Mouse (Mus musculus): ENCODE measurements around the gene Usp4. TPM values are rescaled to one million over a fixed set of nuclear protein-coding genes. Genes with fewer than 3 reads are reported as not detected.

Usp4 gene
- polyA plus RNA-seq, 1 experiment from 2014 or later, result 128 TPM

DNA sequence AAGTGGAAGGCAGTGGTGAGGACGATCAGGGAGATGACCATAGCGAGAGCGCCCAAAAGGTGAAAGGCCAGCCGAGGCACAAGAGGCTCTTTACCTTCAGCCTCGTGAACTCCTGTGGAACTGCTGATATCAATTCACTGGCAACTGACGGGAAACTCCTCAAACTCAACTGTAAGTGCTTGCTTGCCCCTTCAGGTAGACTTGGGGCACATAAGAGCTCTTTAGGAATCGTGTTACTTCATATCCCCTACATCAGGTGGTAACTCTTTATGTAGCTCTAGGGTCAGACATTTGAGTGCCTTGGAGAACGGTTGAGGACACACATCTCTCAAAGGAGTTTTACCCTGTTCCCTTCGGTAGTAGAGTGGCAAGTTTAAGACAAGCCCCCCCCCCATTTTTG lies 33.7 kb downstream of the Usp4 start:
- Histone ChIP-seq H3K4me1 (ENCODE audit: control insufficient read depth, insufficient read depth, low read length) (no peaks in the 10 kb centered on the region), H3K27me3 (ENCODE audit: control insufficient read depth, insufficient read depth, low read length) (no peaks in the 10 kb centered on the region), H3K27ac (replicated peaks; ENCODE audit: low read depth, low read length) (no peak overlapping the region), H3K9ac (replicated peaks; ENCODE audit: low read length) (no peak overlapping the region), H3K4me3 (ENCODE audit: low read depth, low read length) (no peak overlapping the region), H3K4me2 (ENCODE audit: low read depth, low read length) (no peak overlapping the region), H3K9me3 (replicated peaks; ENCODE audit: control insufficient read depth, low read length) (no peaks in the 10 kb centered on the region), H3K36me3 (replicated peaks; ENCODE audit: control insufficient read depth, insufficient read depth, low read depth, low read length) (peaks cover 16% of the 10 kb centered on the region)
- WGBS, result 96% methylated on average over 9 of the region's 9 CpGs
- ATAC-seq (replicated peaks; ENCODE audit: insufficient number of reproducible peaks, low FRiP score, low TSS enrichment, low read depth), result no peak
- no peak for DNase-seq (ENCODE audit: low spot score)

DNA sequence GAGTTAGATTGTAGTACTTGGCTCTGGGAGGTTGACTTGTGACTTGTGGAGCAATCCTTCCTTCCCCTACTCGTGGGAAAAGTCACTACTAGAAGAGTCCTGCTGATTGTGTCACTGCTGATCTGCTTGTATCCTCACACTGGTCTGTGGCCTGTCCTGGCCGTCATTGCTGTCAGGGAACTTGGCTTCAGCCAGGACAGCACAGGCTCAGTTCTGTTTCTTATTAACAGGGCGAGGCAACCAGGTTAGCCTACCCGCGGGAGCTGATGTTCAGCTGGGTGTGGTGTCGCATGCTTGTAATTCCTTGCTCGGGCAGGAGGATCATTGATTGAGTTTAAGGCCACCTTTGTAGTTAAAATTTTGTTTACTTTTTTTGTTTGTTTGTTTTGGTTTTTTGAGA lies 37.4 kb downstream of the Usp4 start:
- no peak overlapping the region for H3K4me3 ChIP-seq (ENCODE audit: low read depth, low read length)
- H3K4me2 ChIP-seq (ENCODE audit: low read depth, low read length), result no peak overlapping the region
- H3K9me3 ChIP-seq (replicated peaks; ENCODE audit: control insufficient read depth, low read length), result no peaks in the 10 kb centered on the region
- H3K36me3 ChIP-seq (replicated peaks; ENCODE audit: control insufficient read depth, insufficient read depth, low read depth, low read length), result peaks cover 25% of the 10 kb centered on the region
- no peak for DNase-seq (ENCODE audit: low spot score)
- no peak overlapping the region for H3K9ac ChIP-seq (replicated peaks; ENCODE audit: low read length)
- ATAC-seq (replicated peaks; ENCODE audit: insufficient number of reproducible peaks, low FRiP score, low TSS enrichment, low read depth), result no peak
- no peak overlapping the region for H3K27ac ChIP-seq (replicated peaks; ENCODE audit: low read depth, low read length)
- no peaks in the 10 kb centered on the region for H3K27me3 ChIP-seq (ENCODE audit: control insufficient read depth, insufficient read depth, low read length)
- 66% methylated on average over 7 of the region's 7 CpGs for WGBS
- H3K4me1 ChIP-seq (ENCODE audit: control insufficient read depth, insufficient read depth, low read length), result no peaks in the 10 kb centered on the region

DNA sequence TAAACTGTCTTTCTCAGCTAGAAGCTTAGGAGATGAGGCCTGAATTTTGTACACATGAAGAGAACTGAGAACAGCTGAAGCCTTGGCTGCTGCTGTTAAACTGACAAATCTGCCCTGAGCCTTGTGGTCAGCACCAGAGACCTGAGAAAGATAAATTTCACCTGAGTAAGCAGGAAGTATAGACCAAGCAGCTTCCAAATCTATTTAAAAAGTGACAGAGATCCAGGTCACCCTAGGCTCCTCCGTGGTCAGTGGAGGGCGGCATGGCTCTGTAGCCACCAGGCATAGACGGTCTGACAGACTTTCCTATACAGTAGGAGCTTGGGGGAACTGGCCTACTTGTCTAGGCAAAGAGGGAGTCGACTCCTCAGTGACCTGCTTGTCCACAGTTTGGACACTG lies 39.2 kb downstream of the Usp4 start:
- ATAC-seq (replicated peaks; ENCODE audit: insufficient number of reproducible peaks, low FRiP score, low TSS enrichment, low read depth), result no peak

DNA sequence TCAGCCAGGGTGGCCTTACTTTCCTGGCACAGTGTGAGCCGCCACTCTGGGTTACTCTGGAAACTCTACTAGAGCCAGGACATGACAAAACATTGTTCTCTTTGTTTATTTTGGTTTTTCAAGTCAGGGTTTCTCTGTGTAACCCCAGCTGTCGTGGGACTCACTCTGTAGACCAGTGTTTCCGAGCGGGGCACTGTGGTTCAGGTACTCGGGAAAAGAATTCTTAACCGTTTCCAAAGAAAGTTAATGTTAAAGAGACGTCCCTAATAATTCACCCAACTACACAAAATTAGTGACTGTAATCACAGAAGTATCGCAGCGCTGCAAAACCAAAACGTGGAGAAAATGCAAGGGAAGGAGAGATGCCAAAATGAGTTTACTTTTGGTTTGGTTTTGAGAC lies 40.9 kb downstream of the Usp4 start:
- 82% methylated on average over 10 of the region's 10 CpGs for WGBS
- no peak for ATAC-seq (replicated peaks; ENCODE audit: insufficient number of reproducible peaks, low FRiP score, low TSS enrichment, low read depth)
- DNase-seq (ENCODE audit: low spot score), result no peak
- Histone ChIP-seq H3K27ac (replicated peaks; ENCODE audit: low read depth, low read length) (no peak overlapping the region), H3K4me1 (ENCODE audit: control insufficient read depth, insufficient read depth, low read length) (no peaks in the 10 kb centered on the region), H3K4me2 (ENCODE audit: low read depth, low read length) (no peak overlapping the region), H3K36me3 (replicated peaks; ENCODE audit: control insufficient read depth, insufficient read depth, low read depth, low read length) (peaks cover 21% of the 10 kb centered on the region), H3K9me3 (replicated peaks; ENCODE audit: control insufficient read depth, low read length) (no peaks in the 10 kb centered on the region), H3K9ac (replicated peaks; ENCODE audit: low read length) (no peak overlapping the region), H3K27me3 (ENCODE audit: control insufficient read depth, insufficient read depth, low read length) (no peaks in the 10 kb centered on the region), H3K4me3 (ENCODE audit: low read depth, low read length) (no peak overlapping the region)

More for the DNA sequence above, 39.2 kb downstream of the Usp4 start:
- Histone ChIP-seq H3K4me2 (ENCODE audit: low read depth, low read length) (no peak overlapping the region), H3K27ac (replicated peaks; ENCODE audit: low read depth, low read length) (no peak overlapping the region), H3K27me3 (ENCODE audit: control insufficient read depth, insufficient read depth, low read length) (no peaks in the 10 kb centered on the region), H3K4me3 (ENCODE audit: low read depth, low read length) (no peak overlapping the region), H3K4me1 (ENCODE audit: control insufficient read depth, insufficient read depth, low read length) (no peaks in the 10 kb centered on the region), H3K9me3 (replicated peaks; ENCODE audit: control insufficient read depth, low read length) (no peaks in the 10 kb centered on the region), H3K9ac (replicated peaks; ENCODE audit: low read length) (no peak overlapping the region), H3K36me3 (replicated peaks; ENCODE audit: control insufficient read depth, insufficient read depth, low read depth, low read length) (peaks cover 25% of the 10 kb centered on the region)
- WGBS, result 98% methylated on average over 4 of the region's 4 CpGs
- no peak for DNase-seq (ENCODE audit: low spot score)

DNA sequence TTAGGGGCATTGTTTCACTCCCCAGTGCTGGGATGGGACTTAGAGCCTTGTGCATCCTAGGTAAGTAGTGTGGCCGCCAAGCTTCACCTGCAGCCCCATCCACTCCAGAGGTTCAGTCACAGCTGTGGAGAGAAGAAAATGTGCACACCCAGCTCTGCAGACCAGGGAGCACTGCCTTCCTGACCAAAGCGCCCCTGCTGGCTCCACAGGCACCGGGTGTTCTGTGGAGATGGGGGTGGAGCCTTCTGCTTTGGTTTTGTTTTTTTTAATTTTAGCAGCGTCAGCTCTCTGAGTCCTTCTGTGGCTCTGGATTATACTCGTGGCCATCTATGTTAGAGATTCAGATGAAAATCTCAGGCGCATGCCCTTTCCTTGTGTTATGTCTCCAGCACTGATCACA lies 41.6 kb downstream of the Usp4 start:
- Histone ChIP-seq H3K9me3 (replicated peaks; ENCODE audit: control insufficient read depth, low read length) (no peaks in the 10 kb centered on the region), H3K36me3 (replicated peaks; ENCODE audit: control insufficient read depth, insufficient read depth, low read depth, low read length) (peaks cover 20% of the 10 kb centered on the region), H3K4me1 (ENCODE audit: control insufficient read depth, insufficient read depth, low read length) (no peaks in the 10 kb centered on the region), H3K27ac (replicated peaks; ENCODE audit: low read depth, low read length) (no peak overlapping the region), H3K9ac (replicated peaks; ENCODE audit: low read length) (no peak overlapping the region), H3K4me3 (ENCODE audit: low read depth, low read length) (no peak overlapping the region), H3K4me2 (ENCODE audit: low read depth, low read length) (no peak overlapping the region), H3K27me3 (ENCODE audit: control insufficient read depth, insufficient read depth, low read length) (no peaks in the 10 kb centered on the region)
- DNase-seq (ENCODE audit: low spot score) (no peak), ATAC-seq (replicated peaks; ENCODE audit: insufficient number of reproducible peaks, low FRiP score, low TSS enrichment, low read depth) (no peak)
- 79% methylated on average over 6 of the region's 6 CpGs for WGBS

DNA sequence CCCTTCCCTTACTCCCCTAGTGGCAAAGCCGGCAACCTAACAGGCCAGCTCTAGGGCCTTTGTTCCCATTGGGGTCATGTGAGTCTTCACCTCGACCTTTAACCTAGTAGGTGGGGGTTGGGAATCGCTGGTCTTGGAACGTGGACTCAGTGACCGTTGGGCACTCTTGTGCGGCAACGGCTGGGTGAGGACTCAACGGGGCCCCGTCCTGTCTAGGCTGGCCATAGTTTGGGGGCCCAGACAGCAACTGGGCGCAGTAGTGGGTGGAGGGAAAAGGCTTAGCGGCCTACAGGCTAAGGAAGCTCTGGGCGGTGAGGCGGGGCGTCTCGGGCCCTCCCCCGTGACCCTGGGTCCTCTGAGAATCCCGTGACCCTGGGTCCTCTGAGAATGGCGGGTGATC lies 45.0 kb downstream of the Usp4 start, which contains the start of gene 1700102P08Rik:
TSS of gene 1700102P08Rik (plus strand) at position 130 of the 400 bp plus-strand sequence.
- DNase-seq (ENCODE audit: low spot score) (no peak), ATAC-seq (replicated peaks; ENCODE audit: insufficient number of reproducible peaks, low FRiP score, low TSS enrichment, low read depth) (peak; percentile 59; the same call in 1 of the 2 replicates)
- Histone ChIP-seq H3K9ac (replicated peaks; ENCODE audit: low read length) (no peak within 1 kb of the TSS), H3K4me3 (ENCODE audit: low read depth, low read length) (no peak within 1 kb of the TSS), H3K4me2 (ENCODE audit: low read depth, low read length) (no peak within 1 kb of the TSS), H3K4me1 (ENCODE audit: control insufficient read depth, insufficient read depth, low read length) (no peaks in the 10 kb centered on the region), H3K36me3 (replicated peaks; ENCODE audit: control insufficient read depth, insufficient read depth, low read depth, low read length) (peaks cover 5% of the 10 kb centered on the region), H3K27me3 (ENCODE audit: control insufficient read depth, insufficient read depth, low read length) (no peaks in the 10 kb centered on the region), H3K9me3 (replicated peaks; ENCODE audit: control insufficient read depth, low read length) (no peaks in the 10 kb centered on the region), H3K27ac (replicated peaks; ENCODE audit: low read depth, low read length) (no peak within 1 kb of the TSS)
- WGBS, result 51% methylated on average over 18 of the region's 18 CpGs

DNA sequence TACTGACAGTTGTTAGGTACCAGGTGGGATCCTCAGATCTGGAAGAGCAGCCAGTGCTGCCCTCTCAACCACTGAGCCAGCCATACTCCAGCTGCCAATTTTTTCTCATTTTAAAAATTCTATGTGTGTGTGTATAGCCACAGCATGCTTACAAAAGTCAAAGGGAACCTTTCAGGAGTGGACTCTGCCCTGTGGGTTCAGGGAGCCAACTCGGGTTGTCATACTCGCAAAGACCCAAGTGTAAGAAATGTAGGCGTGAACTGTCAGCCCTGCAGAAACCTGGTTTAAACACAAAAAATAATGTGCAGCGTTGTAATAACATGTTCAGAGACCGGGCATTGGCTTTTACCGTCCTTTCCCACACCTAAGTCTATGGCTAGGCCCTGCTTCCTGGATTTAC lies 46.5 kb downstream of the Usp4 start:
- Histone ChIP-seq H3K9ac (replicated peaks; ENCODE audit: low read length) (no peak overlapping the region), H3K4me3 (ENCODE audit: low read depth, low read length) (no peak overlapping the region), H3K27me3 (ENCODE audit: control insufficient read depth, insufficient read depth, low read length) (no peaks in the 10 kb centered on the region), H3K27ac (replicated peaks; ENCODE audit: low read depth, low read length) (no peak overlapping the region), H3K4me2 (ENCODE audit: low read depth, low read length) (no peak overlapping the region), H3K9me3 (replicated peaks; ENCODE audit: control insufficient read depth, low read length) (no peaks in the 10 kb centered on the region), H3K4me1 (ENCODE audit: control insufficient read depth, insufficient read depth, low read length) (no peaks in the 10 kb centered on the region), H3K36me3 (replicated peaks; ENCODE audit: control insufficient read depth, insufficient read depth, low read depth, low read length) (no peaks in the 10 kb centered on the region; the same call in none of the 2 replicates)
- ATAC-seq (replicated peaks; ENCODE audit: insufficient number of reproducible peaks, low FRiP score, low TSS enrichment, low read depth) (no peak), DNase-seq (ENCODE audit: low spot score) (no peak)
- 91% methylated on average over 6 of the region's 6 CpGs for WGBS

DNA sequence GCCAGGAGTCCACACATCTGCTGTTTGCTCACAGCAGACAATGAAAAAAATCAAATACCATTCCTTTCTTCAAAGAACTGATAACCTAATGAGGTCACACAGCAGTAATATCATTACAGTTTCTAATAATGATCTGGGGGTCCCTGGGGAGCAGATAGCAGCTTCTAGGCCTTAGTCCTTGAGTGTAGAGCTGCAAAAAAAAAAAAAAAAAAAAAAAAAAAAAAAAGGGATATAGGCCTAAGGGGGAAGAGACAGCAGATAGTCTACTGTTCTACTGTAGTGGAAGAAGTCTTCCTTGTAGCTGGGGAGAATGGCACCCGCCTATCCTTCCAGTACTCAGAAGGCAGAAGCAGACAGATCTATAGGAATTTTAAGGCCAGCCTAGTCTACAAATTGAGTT lies 47.8 kb downstream of the Usp4 start:
- 76% methylated on average over 1 of the region's 1 CpGs for WGBS
- Histone ChIP-seq H3K4me3 (ENCODE audit: low read depth, low read length) (no peak overlapping the region), H3K27me3 (ENCODE audit: control insufficient read depth, insufficient read depth, low read length) (no peaks in the 10 kb centered on the region), H3K4me2 (ENCODE audit: low read depth, low read length) (no peak overlapping the region), H3K4me1 (ENCODE audit: control insufficient read depth, insufficient read depth, low read length) (no peaks in the 10 kb centered on the region), H3K9me3 (replicated peaks; ENCODE audit: control insufficient read depth, low read length) (no peaks in the 10 kb centered on the region), H3K36me3 (replicated peaks; ENCODE audit: control insufficient read depth, insufficient read depth, low read depth, low read length) (no peaks in the 10 kb centered on the region; the same call in 1 of the 2 replicates), H3K27ac (replicated peaks; ENCODE audit: low read depth, low read length) (no peak overlapping the region), H3K9ac (replicated peaks; ENCODE audit: low read length) (no peak overlapping the region)
- DNase-seq (ENCODE audit: low spot score), result no peak
- ATAC-seq (replicated peaks; ENCODE audit: insufficient number of reproducible peaks, low FRiP score, low TSS enrichment, low read depth), result no peak
